Mouse (Mus musculus) midbrain, embryonic 11.5 days (tissue): ENCODE data around the gene Immp1l. TPM values are rescaled to one million over a fixed set of nuclear protein-coding genes. Genes with fewer than 3 reads are reported as not detected.

Experiments used
- ATAC-seq: fragments of 200-750 bp; cut with Nextera tagmentation; 2 replicates; pipeline ENCODE4 v1.8.0; 2017; ENCODE audit warnings: moderate TSS enrichment, moderate library complexity; ENCODE audit not compliant: low FRiP score
- DNase-seq: peaks from one replicate; pipeline ENCODE4 v3.0.0; 2015; ENCODE audit warnings: low spot score; ENCODE audit errors: missing footprints
- H3K27ac ChIP-seq: fragments of 300-500 bp; sonication (generic); 2 replicates; pipeline ENCODE4 v1.5.1; 2014; ENCODE audit warnings: low read depth, low read length
- H3K27me3 ChIP-seq: fragments of 300-500 bp; sonication (generic); 2 replicates; pipeline ENCODE4 v1.6.1; 2014; ENCODE audit warnings: mild to moderate bottlenecking, low read length, moderate library complexity, mixed read lengths; ENCODE audit not compliant: control insufficient read depth, insufficient read depth
- H3K36me3 ChIP-seq: fragments of 300-500 bp; sonication (generic); 2 replicates; pipeline ENCODE4 v1.6.1; 2014; ENCODE audit warnings: mild to moderate bottlenecking, low read length, moderate library complexity, mixed read lengths; ENCODE audit not compliant: control insufficient read depth, insufficient read depth
- H3K4me1 ChIP-seq: fragments of 300-500 bp; sonication (generic); 2 replicates; pipeline ENCODE4 v1.6.1; 2014; ENCODE audit warnings: low read length; ENCODE audit not compliant: control insufficient read depth, insufficient read depth
- H3K4me2 ChIP-seq: fragments of 300-500 bp; sonication (generic); 2 replicates; pipeline ENCODE4 v1.6.1; 2014; ENCODE audit warnings: mild to moderate bottlenecking, moderate library complexity
- H3K4me3 ChIP-seq: fragments of 300-500 bp; sonication (generic); 2 replicates; pipeline ENCODE4 v1.5.1; 2014; ENCODE audit warnings: low read depth, low read length
- H3K9ac ChIP-seq: fragments of 300-500 bp; sonication (generic); 2 replicates; pipeline ENCODE4 v1.6.1; 2014; ENCODE audit warnings: low read length
- H3K9me3 ChIP-seq: fragments of 300-500 bp; sonication (generic); 2 replicates; pipeline ENCODE4 v1.6.1; 2016; ENCODE audit warnings: low read length; ENCODE audit not compliant: control insufficient read depth
- WGBS: fragments of 180-500 bp; shearing (Covaris S2); extraction: QIAGEN DNeasy Blood & Tissue Kit; methylation state at CpG from one replicate; pipeline ENCODE4 v1.1.7; 2014; 5-methylcytosine and 5-hydroxymethylcytosine counted together
- microRNA-seq: library from miRNA; unstranded; fragments of <30 nt; microRNA quantifications from one replicate; pipeline ENCODE4, GENCODE M21; 2017
- polyA plus RNA-seq: library from polyadenylated mRNA; unstranded; fragments of >200 nt; fragmentation: Nextera tagmentation; extraction: Ambion mirVana; gene quantifications from 2 replicates; pipeline ENCODE4 v1.2.1, GENCODE M21; 2014

The Immp1l gene
- polyA plus RNA-seq, 1 experiment from 2014 or later: 132 TPM

GRCm38 (mm10) chr2:105987131-105987530, 82.7 kb downstream of the Immp1l start:
- ATAC-seq (no peak), DNase-seq (peak; percentile 56)
- 33% methylated on average over 1 of the region's 1 CpGs for WGBS
- Histone ChIP-seq H3K27me3 (no peaks in the 10 kb centered on the region), H3K4me1 (peaks cover 5% of the 10 kb centered on the region), H3K9ac (no peak overlapping the region), H3K36me3 (no peaks in the 10 kb centered on the region), H3K27ac (no peak overlapping the region), H3K9me3 (no peaks in the 10 kb centered on the region; the same call in 1 of the 2 replicates), H3K4me3 (no peak overlapping the region), H3K4me2 (no peak overlapping the region)

- Histone ChIP-seq H3K4me1 (peaks cover 5% of the 10 kb centered on the region), H3K9ac (no peak overlapping the region), H3K9me3 (no peaks in the 10 kb centered on the region; the same call in 1 of the 2 replicates), H3K36me3 (no peaks in the 10 kb centered on the region), H3K4me3 (no peak overlapping the region), H3K27ac (no peak overlapping the region), H3K27me3 (no peaks in the 10 kb centered on the region), H3K4me2 (no peak overlapping the region)
- WGBS: 32% methylated on average over 2 of the region's 2 CpGs
- ATAC-seq (no peak), DNase-seq (peak; percentile 45)
Observed at GRCm38 (mm10) chr2:105987999-105988398, 83.6 kb downstream of the Immp1l start.

GRCm38 (mm10) chr2:106002835-106003739, 98.6 kb downstream of the Immp1l start, which contains the start of gene Dnajc24:
Dnajc24 (minus strand) TSS chr2:106003549.
- H3K27ac ChIP-seq: no peak within 1 kb of the TSS
- WGBS: 2% methylated on average over 44 of the region's 44 CpGs
- no peaks in the 10 kb centered on the region for H3K27me3 ChIP-seq
- no peaks in the 10 kb centered on the region for H3K9me3 ChIP-seq
- peak within 1 kb of the TSS; percentile 76 for H3K9ac ChIP-seq
- peak within 1 kb of the TSS; percentile 60 for H3K4me3 ChIP-seq
- peak within 1 kb of the TSS; percentile 53 for H3K4me2 ChIP-seq
- ATAC-seq: peak; percentile 97
- DNase-seq: peak; percentile 99
- no peaks in the 10 kb centered on the region; the same call in 1 of the 2 replicates for H3K4me1 ChIP-seq
- no peaks in the 10 kb centered on the region for H3K36me3 ChIP-seq

DNA sequence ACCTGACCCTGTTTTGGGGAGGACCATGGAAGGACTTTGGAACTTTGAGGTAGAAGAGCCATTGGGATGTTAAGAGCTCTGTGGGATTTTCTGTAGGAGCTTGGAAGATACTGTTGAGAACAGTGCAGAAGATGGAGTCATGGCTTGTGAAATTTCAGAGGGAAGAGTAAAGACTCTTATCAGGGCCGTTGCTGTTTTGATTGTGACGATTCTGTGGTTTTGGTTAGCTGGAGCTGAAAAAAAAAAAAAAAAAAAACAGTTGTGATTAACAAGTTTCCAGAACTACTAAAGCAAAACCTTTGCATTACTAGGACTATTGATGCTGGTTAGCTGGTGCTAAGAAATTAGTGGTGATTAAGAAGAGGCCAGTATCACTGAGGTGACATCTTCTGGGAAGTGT, 104.0 kb downstream of the Immp1l start:
- no peak overlapping the region for H3K9ac ChIP-seq
- no peaks in the 10 kb centered on the region for H3K9me3 ChIP-seq
- H3K4me3 ChIP-seq: no peak overlapping the region
- H3K4me2 ChIP-seq: no peak overlapping the region
- DNase-seq (no peak), ATAC-seq (no peak)
- H3K4me1 ChIP-seq: no peaks in the 10 kb centered on the region
- no peaks in the 10 kb centered on the region for H3K27me3 ChIP-seq
- H3K27ac ChIP-seq: no peak overlapping the region
- 83% methylated on average over 2 of the region's 2 CpGs for WGBS
- no peaks in the 10 kb centered on the region for H3K36me3 ChIP-seq

Small RNA genes lying within 50 kb of the gene (microRNA-seq; reads per million reads assigned to microRNA genes)
- gene Gm22002: not detected

Other genes with a start within 250 kb of the Immp1l start
- 45.5 and 45.7 TPM in 2 replicates for gene Pax6, start 235.7 kb upstream of the Immp1l start, polyA plus RNA-seq
- 59.6 and 61.9 TPM in 2 replicates for gene Elp4, start 74 bp upstream of the Immp1l start, polyA plus RNA-seq
- 47.7 and 55.4 TPM in 2 replicates for gene Dnajc24, start 98.9 kb downstream of the Immp1l start, polyA plus RNA-seq